Mouse (Mus musculus) heart, postnatal 0 days (tissue): ENCODE data around the gene Med21.

Experiments
- CTCF ChIP-seq: IDR thresholded peaks from 2 replicates; pipeline ENCODE4 v1.5.1; 2016; ENCODE audit warnings: antibody characterized with exemption, control low read depth, low read depth
- EP300 ChIP-seq: IDR thresholded peaks from 2 replicates; pipeline ENCODE4 v1.6.1; 2016; ENCODE audit warnings: antibody characterized with exemption, low read depth

DNA sequence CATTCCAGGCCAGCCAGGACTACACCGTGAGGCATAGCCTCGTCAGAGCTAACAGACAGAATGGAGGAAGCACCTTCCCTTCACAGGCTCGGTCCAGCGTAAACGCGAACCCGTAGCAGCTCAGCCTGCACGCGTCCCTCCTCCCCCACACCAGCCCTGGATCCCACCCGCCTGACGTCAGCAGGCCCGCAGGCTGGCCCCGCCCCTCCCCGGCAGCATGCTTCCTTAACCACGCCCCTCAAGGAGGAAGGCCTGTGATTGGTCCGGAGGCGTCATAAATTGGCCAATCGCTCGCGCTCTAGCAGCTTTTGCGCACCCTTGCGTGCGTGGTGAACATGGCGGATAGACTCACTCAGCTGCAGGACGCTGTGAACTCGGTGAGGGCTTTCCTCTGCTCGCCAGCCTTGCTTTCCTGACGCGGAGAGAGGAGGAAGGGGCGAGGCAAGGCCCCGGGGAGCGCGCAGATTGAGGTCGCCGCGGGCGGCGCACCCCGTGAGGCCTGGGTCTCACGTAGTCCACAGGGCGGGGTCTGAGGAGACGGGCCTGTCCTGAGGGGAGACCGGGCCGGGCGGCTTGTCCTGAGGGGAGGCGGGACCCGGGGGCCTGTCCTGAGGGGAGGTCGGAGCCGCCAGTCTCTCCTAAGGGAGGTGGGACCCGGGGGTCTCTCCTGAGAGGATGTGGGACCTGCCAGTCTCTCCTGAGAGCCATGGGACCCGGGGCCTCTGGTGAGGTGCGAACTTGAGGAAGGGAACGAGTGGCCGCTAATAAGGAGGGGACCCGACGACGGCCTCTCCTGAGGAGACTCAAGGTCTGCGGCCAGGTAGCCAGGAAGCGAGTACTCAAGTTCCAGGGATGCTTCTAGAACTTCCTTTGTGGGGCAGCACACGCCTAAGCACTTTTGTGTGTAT is at the start of gene Med21, which contains the start of gene Tm7sf3:
- TF ChIP-seq CTCF (peak; percentile 32; the same call in 1 of the 2 replicates), EP300 (0 out of 2 replicates have a peak, but pooled peaks have one; percentile 31)
